8 mouse cellular contexts compared by ENCODE assay signal in the genomic region with DNA sequence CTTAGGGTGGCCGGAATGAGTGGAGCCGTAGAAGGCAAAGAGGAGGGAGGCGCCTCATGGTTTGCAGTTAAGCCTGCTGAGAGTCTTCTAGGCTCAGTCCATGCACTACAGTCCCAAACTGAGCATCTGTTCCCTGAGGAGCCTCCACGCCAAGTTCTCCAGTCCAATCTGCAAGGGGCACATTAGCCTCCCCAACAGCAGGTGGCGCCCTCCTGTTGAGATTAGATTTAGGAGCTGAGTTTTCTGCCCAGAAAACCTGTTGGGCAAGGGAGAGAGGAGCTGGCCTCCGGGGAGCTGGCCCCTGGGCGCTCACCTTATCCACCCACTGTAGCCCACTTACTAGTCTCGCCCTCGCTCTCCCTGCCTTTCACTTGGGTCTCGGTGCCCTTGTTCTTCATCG.
DNase-seq lines count a peak whose midpoint lies in the region; ATAC-seq and TF ChIP-seq lines count a peak whose summit lies in the region.

No protein-coding gene starts in this region.

- H3K4me3 ChIP-seq in lung, embryonic 16.5 days (ENCODE audit: low read length), result no peak overlapping the region
- H3K4me3 ChIP-seq in spleen, adult 2 months (ENCODE audit: extremely low read depth, insufficient read depth, insufficient read length), result no peak overlapping the region

- peak overlapping the region; percentile 19; the same call in 1 of the 2 replicates for H3K4me2 ChIP-seq in lung, embryonic 16.5 days (ENCODE audit: low read depth, low read length)

- intact Hi-C loops in gastrocnemius, postnatal 36 days (cut with DNase I), result no loop called here

- ATAC-seq in lung, embryonic 16.5 days (ENCODE audit: low read depth), result no peak

- peaks cover 3% of the 10 kb centered on the region; the same call in 1 of the 2 replicates for H3K4me1 ChIP-seq in lung, embryonic 16.5 days (replicated peaks; ENCODE audit: control insufficient read depth, insufficient read depth, low read length)
- peaks cover under 1% of the 10 kb centered on the region; the same call in 1 of the 2 replicates for H3K4me1 ChIP-seq in spleen, adult 2 months (ENCODE audit: control insufficient read depth, insufficient read depth, insufficient read length)

- 66% methylated on average over 11 of the region's 11 CpGs for WGBS in lung, embryonic 16.5 days
- 63% methylated on average over 11 of the region's 11 CpGs for WGBS in spleen, adult 2 months

- no peak for TF ChIP-seq POLR2A in spleen, adult 2 months (IDR thresholded peaks at IDR 0.05; ENCODE audit: low read depth, low read length)

- H3K9ac ChIP-seq in lung, embryonic 16.5 days (ENCODE audit: low read length), result peak overlapping the region; percentile 21; the same call in 1 of the 2 replicates

- H3K27ac ChIP-seq in lung, embryonic 16.5 days (ENCODE audit: low read length), result peak overlapping the region; percentile 92
- H3K27ac ChIP-seq in spleen, adult 2 months (ENCODE audit: insufficient read depth, low read length), result no peak overlapping the region

- DNase-seq in gastrocnemius, adult 18-20 months (ENCODE audit: low spot score), result peak; percentile 69
- no peak for DNase-seq in gastrocnemius, postnatal 25 days
- DNase-seq in adrenal gland, adult 2 months, result peak; percentile 73
- DNase-seq in gastrocnemius, postnatal 36 days, result peak; percentile 52 to 66
- peak; percentile 84 to 85 for DNase-seq in kidney, postnatal 4 days
- peak in 1 of 2 experiments; percentile 74 for DNase-seq in spleen, adult 2 months (ENCODE audit: low read depth in 1 of 2, low spot score in 2 of 2)
- DNase-seq in neural tube, embryonic 10.5 days (ENCODE audit: extremely low spot score, low spot score), result no peak

- no peaks in the 10 kb centered on the region for H3K36me3 ChIP-seq in lung, embryonic 16.5 days (ENCODE audit: control insufficient read depth, insufficient read depth, low read length)
- no peaks in the 10 kb centered on the region for H3K36me3 ChIP-seq in spleen, adult 2 months (ENCODE audit: control insufficient read depth, insufficient read depth, low read length)

- no peaks in the 10 kb centered on the region for H3K27me3 ChIP-seq in lung, embryonic 16.5 days (ENCODE audit: control insufficient read depth, insufficient read depth, low read depth, low read length)
- H3K27me3 ChIP-seq in spleen, adult 2 months (ENCODE audit: control insufficient read depth, insufficient read depth, low read length), result no peaks in the 10 kb centered on the region

- TF ChIP-seq CTCF in spleen, adult 2 months (IDR thresholded peaks at IDR 0.05; ENCODE audit: extremely low read depth, insufficient read depth, insufficient read length, insufficient replicate concordance), result peak; percentile 80; the same call in 1 of the 2 replicates

- no peaks in the 10 kb centered on the region for H3K9me3 ChIP-seq in lung, embryonic 16.5 days (ENCODE audit: control insufficient read depth, low read length)

Comparison
In these comparisons a context has a peak if more than half of its experiments do, and no peak if none do; other contexts are left out.
1. DNase-seq: peak in gastrocnemius, adult 18-20 months (single experiment), adrenal gland, adult 2 months (single experiment), gastrocnemius, postnatal 36 days (2 of 2) and kidney, postnatal 4 days (2 of 2); none in gastrocnemius, postnatal 25 days (single experiment) and neural tube, embryonic 10.5 days (single experiment).